Mouse (Mus musculus) liver, embryonic 16.5 days (tissue): ENCODE measurements at regions not wholly inside any gene's neighbourhood (a gene's known extent, or its start where the extent isn't known, plus 50 kb on each side); places are given as distances from the start of the nearest gene placed in this dataset.

ENCODE experiments used
- ATAC-seq: fragments of 200-750 bp; cut with Nextera tagmentation; 2 replicates; pipeline ENCODE4 v1.8.0; 2017; ENCODE audit warnings: low read depth, mild to moderate bottlenecking, moderate number of reproducible peaks, moderate library complexity
- H3K27ac ChIP-seq: fragments of 300-500 bp; sonication (generic); 2 replicates; pipeline ENCODE4 v1.5.1; 2014; ENCODE audit warnings: mild to moderate bottlenecking, low read length
- H3K27me3 ChIP-seq: fragments of 300-500 bp; sonication (generic); 2 replicates; pipeline ENCODE4 v1.6.1; 2014; ENCODE audit warnings: low read depth, low read length, mixed read lengths; ENCODE audit not compliant: control insufficient read depth, insufficient read depth
- H3K36me3 ChIP-seq: fragments of 300-500 bp; sonication (generic); 2 replicates; pipeline ENCODE4 v1.6.1; 2014; ENCODE audit warnings: mild to moderate bottlenecking; ENCODE audit not compliant: control insufficient read depth, insufficient read depth
- H3K4me1 ChIP-seq: fragments of 300-500 bp; sonication (generic); 2 replicates; pipeline ENCODE4 v1.6.1; 2014; ENCODE audit warnings: low read depth, low read length, mixed read lengths; ENCODE audit not compliant: control insufficient read depth
- H3K4me2 ChIP-seq: fragments of 300-500 bp; sonication (generic); 2 replicates; pipeline ENCODE4 v1.6.1; 2014; ENCODE audit warnings: low read depth, low read length, mixed read lengths
- H3K4me3 ChIP-seq: fragments of 300-500 bp; sonication (generic); 2 replicates; pipeline ENCODE4 v1.5.1; 2014; ENCODE audit warnings: low read depth, mild to moderate bottlenecking, low read length
- H3K9ac ChIP-seq: fragments of 300-500 bp; sonication (generic); 2 replicates; pipeline ENCODE4 v1.6.1; 2014; ENCODE audit warnings: low read depth, low read length
- H3K9me3 ChIP-seq: fragments of 300-500 bp; sonication (generic); replicated peaks from 2 replicates; pipeline ENCODE4 v1.6.1; 2016; ENCODE audit warnings: low read length; ENCODE audit not compliant: control insufficient read depth
- WGBS: fragments of 180-500 bp; shearing (Covaris S2); extraction: QIAGEN DNeasy Blood & Tissue Kit; methylation state at CpG from one replicate; pipeline ENCODE4 v1.1.7; 2014; ENCODE audit not compliant: insufficient replicate concordance; 5-methylcytosine and 5-hydroxymethylcytosine counted together

GRCm38 (mm10) chr16:25042669-25043440 lies 243.8 kb upstream of the Tprg start:
- Histone ChIP-seq H3K4me2 (no peak overlapping the region), H3K36me3 (no peaks in the 10 kb centered on the region), H3K27me3 (no peaks in the 10 kb centered on the region), H3K9me3 (no peaks in the 10 kb centered on the region), H3K4me3 (no peak overlapping the region), H3K4me1 (no peaks in the 10 kb centered on the region), H3K27ac (no peak overlapping the region), H3K9ac (no peak overlapping the region)
- no peak for ATAC-seq
- WGBS: 35% methylated on average over 8 of the region's 8 CpGs

GRCm38 (mm10) chr16:25044637-25045036 lies 242.0 kb upstream of the Tprg start:
- H3K9ac ChIP-seq: no peak overlapping the region
- H3K4me3 ChIP-seq: no peak overlapping the region
- no peaks in the 10 kb centered on the region for H3K27me3 ChIP-seq
- no peaks in the 10 kb centered on the region for H3K4me1 ChIP-seq
- WGBS: 51% methylated on average over 3 of the region's 3 CpGs
- no peaks in the 10 kb centered on the region for H3K36me3 ChIP-seq
- H3K9me3 ChIP-seq: no peaks in the 10 kb centered on the region
- no peak overlapping the region for H3K27ac ChIP-seq
- no peak for ATAC-seq
- H3K4me2 ChIP-seq: no peak overlapping the region

GRCm38 (mm10) chr16:25047726-25048125 lies 238.9 kb upstream of the Tprg start:
- Histone ChIP-seq H3K9me3 (no peaks in the 10 kb centered on the region), H3K4me3 (no peak overlapping the region), H3K9ac (no peak overlapping the region), H3K27ac (no peak overlapping the region), H3K4me1 (no peaks in the 10 kb centered on the region; the same call in 1 of the 2 replicates), H3K27me3 (no peaks in the 10 kb centered on the region), H3K36me3 (no peaks in the 10 kb centered on the region), H3K4me2 (no peak overlapping the region)
- WGBS: 70% methylated on average over 2 of the region's 2 CpGs
- ATAC-seq: no peak

- Histone ChIP-seq H3K4me3 (no peak overlapping the region), H3K4me1 (no peaks in the 10 kb centered on the region; the same call in 1 of the 2 replicates), H3K36me3 (no peaks in the 10 kb centered on the region), H3K9me3 (no peaks in the 10 kb centered on the region), H3K4me2 (no peak overlapping the region), H3K9ac (no peak overlapping the region), H3K27ac (no peak overlapping the region), H3K27me3 (no peaks in the 10 kb centered on the region)
- ATAC-seq: no peak
- 24% methylated on average over 7 of the region's 7 CpGs for WGBS
Observed at GRCm38 (mm10) chr16:25049928-25050510, 236.6 kb upstream of the Tprg start.

- WGBS: 30% methylated on average over 5 of the region's 5 CpGs
- ATAC-seq: no peak
- H3K27ac ChIP-seq: no peak overlapping the region
Observed at GRCm38 (mm10) chr16:25051044-25051443, 235.6 kb upstream of the Tprg start.

GRCm38 (mm10) chr16:25052428-25052827 lies 234.2 kb upstream of the Tprg start:
- WGBS: 36% methylated on average over 5 of the region's 5 CpGs
- no peak overlapping the region for H3K9ac ChIP-seq
- H3K4me2 ChIP-seq: no peak overlapping the region
- ATAC-seq: no peak
- H3K27me3 ChIP-seq: no peaks in the 10 kb centered on the region
- no peak overlapping the region for H3K4me3 ChIP-seq
- H3K4me1 ChIP-seq: no peaks in the 10 kb centered on the region; the same call in 1 of the 2 replicates
- peak overlapping the region; percentile 33; the same call in 1 of the 2 replicates for H3K27ac ChIP-seq
- no peaks in the 10 kb centered on the region for H3K36me3 ChIP-seq
- no peaks in the 10 kb centered on the region for H3K9me3 ChIP-seq

More at GRCm38 (mm10) chr16:25051044-25051443, 235.6 kb upstream of the Tprg start:
- no peak overlapping the region for H3K9ac ChIP-seq
- H3K4me3 ChIP-seq: no peak overlapping the region
- no peaks in the 10 kb centered on the region for H3K36me3 ChIP-seq
- H3K9me3 ChIP-seq: no peaks in the 10 kb centered on the region
- no peaks in the 10 kb centered on the region for H3K27me3 ChIP-seq
- H3K4me2 ChIP-seq: no peak overlapping the region
- no peaks in the 10 kb centered on the region; the same call in 1 of the 2 replicates for H3K4me1 ChIP-seq

- Histone ChIP-seq H3K4me1 (no peaks in the 10 kb centered on the region; the same call in 1 of the 2 replicates), H3K4me3 (no peak overlapping the region), H3K9ac (no peak overlapping the region), H3K36me3 (no peaks in the 10 kb centered on the region), H3K27me3 (no peaks in the 10 kb centered on the region), H3K9me3 (no peaks in the 10 kb centered on the region), H3K27ac (peak overlapping the region; percentile 33; the same call in 1 of the 2 replicates), H3K4me2 (no peak overlapping the region)
- ATAC-seq: peak; percentile 53
- WGBS: 17% methylated on average over 5 of the region's 5 CpGs
Observed at GRCm38 (mm10) chr16:25052917-25053343, 233.7 kb upstream of the Tprg start.

- ATAC-seq: no peak
Observed at GRCm38 (mm10) chr16:25054304-25054703, 232.3 kb upstream of the Tprg start.

GRCm38 (mm10) chr16:25055376-25055775 lies 231.2 kb upstream of the Tprg start:
- no peak for ATAC-seq

More at GRCm38 (mm10) chr16:25054304-25054703, 232.3 kb upstream of the Tprg start:
- 57% methylated on average over 2 of the region's 2 CpGs for WGBS
- no peak overlapping the region for H3K9ac ChIP-seq
- H3K9me3 ChIP-seq: no peaks in the 10 kb centered on the region
- H3K4me3 ChIP-seq: no peak overlapping the region
- no peaks in the 10 kb centered on the region for H3K36me3 ChIP-seq
- no peak overlapping the region for H3K27ac ChIP-seq
- H3K4me1 ChIP-seq: peaks cover 5% of the 10 kb centered on the region
- H3K27me3 ChIP-seq: peaks cover 8% of the 10 kb centered on the region
- H3K4me2 ChIP-seq: no peak overlapping the region

More at GRCm38 (mm10) chr16:25055376-25055775, 231.2 kb upstream of the Tprg start:
- Histone ChIP-seq H3K9ac (no peak overlapping the region), H3K9me3 (no peaks in the 10 kb centered on the region), H3K27me3 (peaks cover 15% of the 10 kb centered on the region), H3K4me1 (peaks cover 5% of the 10 kb centered on the region), H3K36me3 (no peaks in the 10 kb centered on the region), H3K4me3 (no peak overlapping the region), H3K27ac (no peak overlapping the region), H3K4me2 (no peak overlapping the region)
- 64% methylated on average over 9 of the region's 9 CpGs for WGBS
